Mouse (Mus musculus) myocyte (in vitro differentiated cells): ENCODE data around the gene Ank2.

ENCODE experiments used
- MAX ChIP-seq: IDR thresholded peaks from one replicate; pipeline ENCODE4 v1.6.1; 2011; ENCODE audit warnings: low read depth, mild to moderate bottlenecking, control low read depth
- POLR2A ChIP-seq: IDR thresholded peaks from one replicate; pipeline ENCODE4 v1.6.1; 2011; ENCODE audit warnings: low read depth, mild to moderate bottlenecking, control low read depth, moderate library complexity; ENCODE audit not compliant: insufficient read length
- POLR2AphosphoS2 ChIP-seq: IDR thresholded peaks from one replicate; pipeline ENCODE4 v1.6.1; 2011; ENCODE audit warnings: low read depth, control low read depth; ENCODE audit not compliant: insufficient read length

- TF ChIP-seq MAX (no peak), POLR2A (no peak), POLR2AphosphoS2 (no peak)
These were observed 401.4 kb downstream of the Ank2 start for GRCm38 (mm10) chr3:127097745-127098144.
